Mouse (Mus musculus) mature B cell (primary cell): ENCODE results near the gene Fam90a1b.
"Not testable (repeated sequence)": the region's sequence is repeated elsewhere in the genome, so short reads cannot be mapped to it uniquely, and the experiment has no call there.

Experiments
- in situ Hi-C: fragments of 300-500 bp; cut with MboI; formaldehyde crosslinking; loops from 2 replicates; pipeline ENCODE4 v1.14.3; 2019

The Fam90a1b gene

DNA sequence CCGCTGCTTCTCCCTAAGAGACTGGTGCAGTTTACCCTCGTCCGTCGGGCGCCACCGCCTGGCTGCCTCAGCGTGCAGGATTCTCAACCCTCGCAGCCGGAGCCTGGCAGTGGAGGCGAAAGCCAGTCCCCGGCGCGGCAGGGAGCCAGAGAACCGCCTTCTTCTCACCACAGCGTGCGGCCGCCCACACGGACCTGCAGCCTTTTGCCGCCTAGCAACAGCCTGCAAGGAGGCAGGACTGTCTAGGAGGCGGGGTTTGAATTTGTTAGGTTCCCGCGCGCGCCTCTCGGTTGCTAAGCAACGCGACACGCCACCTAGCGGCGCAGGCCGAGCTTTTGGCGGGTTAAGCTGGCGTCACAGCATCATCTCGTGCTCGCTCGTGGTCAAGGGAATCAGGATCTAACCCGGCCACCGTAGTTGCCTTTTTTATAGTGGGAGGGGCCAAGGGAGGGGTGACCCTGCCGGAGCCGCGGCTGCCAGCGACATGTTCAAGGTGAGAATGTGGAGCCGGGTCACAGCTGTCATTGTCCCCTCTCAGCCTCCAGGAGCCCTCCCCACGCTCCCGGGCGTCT lies at the start of gene Fam90a1b, which contains the start of gene Apoo:
Gene Fam90a1b (minus strand): TSS at position 108 of the 572 bp plus-strand sequence.
Gene Apoo (plus strand): TSS at position 448 of the 572 bp plus-strand sequence.
- in situ Hi-C loops = no loop called here

DNA sequence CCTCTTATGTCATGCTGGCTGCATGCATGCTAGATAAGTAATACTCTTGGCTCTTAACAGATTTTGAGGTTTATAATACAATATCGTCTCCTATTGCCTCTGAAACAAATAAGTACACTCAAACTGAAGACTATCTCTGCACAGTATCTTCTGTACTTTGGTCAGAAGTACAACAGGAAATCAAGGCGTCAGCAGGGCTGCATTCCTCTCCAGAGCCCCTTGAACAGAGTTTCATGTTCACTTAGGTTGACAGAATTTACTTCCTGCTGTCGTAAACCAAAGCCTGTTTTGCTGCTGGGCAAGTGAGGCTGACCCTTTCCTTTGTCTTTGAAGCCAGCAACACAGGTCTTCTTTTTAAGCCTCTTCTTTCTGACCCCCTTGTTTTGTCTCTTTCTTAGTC lies 42.4 kb upstream of the Fam90a1b start:
- in situ Hi-C loops = no loop called here

DNA sequence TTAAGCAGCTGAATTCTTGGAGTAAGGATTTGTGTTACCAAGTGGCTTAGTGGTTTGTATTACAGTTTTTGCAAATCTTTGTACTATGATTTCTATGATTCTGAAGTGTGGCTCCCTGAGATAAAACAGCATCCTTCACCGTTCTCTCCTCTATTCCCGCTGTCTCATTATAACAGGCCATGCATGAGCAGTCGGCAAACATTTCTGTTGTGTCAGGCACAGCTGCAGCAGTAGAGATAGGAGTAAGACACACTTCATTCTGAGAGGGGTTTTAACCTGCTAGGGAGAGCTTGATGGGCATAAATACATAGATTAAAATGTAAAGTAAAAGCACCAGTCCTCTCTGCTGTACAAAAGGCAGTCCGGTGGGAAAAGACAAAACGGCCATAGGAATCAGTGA lies 12.2 kb upstream of the Fam90a1b start:
- in situ Hi-C loops = no loop called here

DNA sequence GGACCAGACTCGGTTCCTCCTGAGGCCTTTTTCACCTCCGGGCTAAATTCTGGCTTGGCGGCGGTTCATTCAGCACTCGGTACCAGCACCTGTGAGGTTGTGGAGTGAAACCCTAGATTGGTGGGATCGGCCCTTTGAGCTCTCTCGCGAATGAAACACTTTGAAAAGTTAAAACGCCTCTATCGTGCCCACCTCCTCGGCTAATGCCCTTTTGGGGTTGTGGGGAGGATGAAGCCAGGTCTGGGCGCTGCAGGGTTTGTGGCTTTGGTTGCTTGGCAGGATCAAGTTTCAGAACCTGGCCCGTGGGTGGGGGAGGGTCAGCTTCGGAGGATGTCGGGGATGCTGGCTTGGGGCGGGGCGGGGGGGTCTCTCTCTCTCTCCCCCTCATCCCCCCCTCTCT lies 671 bp upstream of the Fam90a1b start:
- in situ Hi-C loops = no loop called here

DNA sequence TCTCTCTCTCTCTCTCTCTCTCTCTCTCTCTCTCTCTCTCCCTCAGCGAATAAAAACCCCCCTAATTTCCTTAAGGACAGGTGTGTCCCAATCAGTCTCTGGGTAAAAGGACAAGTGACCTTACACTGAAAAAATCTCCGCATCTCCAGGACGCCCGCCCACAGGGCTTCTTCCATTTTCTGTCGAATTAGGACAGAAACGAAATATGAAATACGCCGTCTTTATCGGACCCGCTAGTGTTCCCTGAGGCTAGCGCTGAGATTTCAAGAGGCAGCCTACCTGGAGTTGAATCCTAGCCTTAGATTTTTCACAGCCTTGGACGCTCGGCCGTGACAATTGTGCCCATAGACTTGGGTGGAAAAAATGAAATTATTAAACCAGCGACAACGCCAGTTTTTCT lies 548 bp downstream of the Fam90a1b start:
- in situ Hi-C loops = no loop called here

DNA sequence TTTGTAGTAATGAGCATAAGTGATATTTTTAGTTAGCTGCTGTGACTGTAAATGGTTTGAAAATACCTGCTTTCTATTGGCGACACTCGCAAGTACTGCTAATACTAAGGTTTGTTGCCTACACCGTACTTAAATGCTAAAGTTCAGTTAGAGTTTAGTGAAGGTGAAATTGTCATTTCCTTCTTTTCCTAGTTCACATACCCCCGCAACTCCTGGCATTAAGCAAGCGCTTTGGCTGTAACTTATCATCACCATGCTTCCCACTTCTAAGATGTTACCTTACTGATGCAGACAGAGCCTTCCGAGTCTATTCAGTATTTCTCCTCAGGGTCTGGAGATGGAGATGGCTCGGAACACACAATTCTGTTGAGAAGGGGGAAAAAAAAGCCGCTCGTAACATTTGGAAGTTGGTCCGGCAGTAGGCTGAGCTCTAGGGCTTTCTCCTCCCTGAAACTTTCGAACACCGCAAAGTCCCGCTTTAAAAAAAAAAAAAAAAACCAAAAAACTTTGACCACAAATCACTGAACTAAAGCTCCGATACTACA lies 1.1 kb downstream of the Fam90a1b start:
- in situ Hi-C loops = no loop called here

- in situ Hi-C loops = not testable (repeated sequence)
Observed at GRCm38 (mm10) chrX:94343638-94344037, 22.9 kb downstream of the Fam90a1b start.

GRCm38 (mm10) chrX:94321036-94321902 lies 45.3 kb downstream of the Fam90a1b start:
- in situ Hi-C loops = no loop called here
